Mouse (Mus musculus) midbrain, postnatal 0 days (tissue): ENCODE data around the gene Gm3424. TPM values are rescaled to one million over a fixed set of nuclear protein-coding genes. Genes with fewer than 3 reads are reported as not detected.
A peak's percentile ranks its signal among the peaks of the same experiment; 100 is the strongest.
"Not testable (repeated sequence)": the region's sequence is repeated elsewhere in the genome, so short reads cannot be mapped to it uniquely, and the experiment has no call there.

Experiments
- ATAC-seq: fragments of 200-750 bp; cut with Nextera tagmentation; 2 replicates; pipeline ENCODE4 v1.8.0; 2017; ENCODE audit warnings: moderate number of reproducible peaks, mild to moderate bottlenecking, moderate TSS enrichment, moderate library complexity; ENCODE audit not compliant: low FRiP score
- DNase-seq: peaks from one replicate; pipeline ENCODE4 v3.0.0-alpha.2; 2015; ENCODE audit warnings: low spot score
- H3K27ac ChIP-seq: fragments of 300-500 bp; sonication (generic); 2 replicates; pipeline ENCODE4 v1.5.1; 2014; ENCODE audit warnings: low read depth, mild to moderate bottlenecking, low read length, mixed read lengths
- H3K27me3 ChIP-seq: fragments of 300-500 bp; sonication (generic); 2 replicates; pipeline ENCODE4 v1.6.1; 2014; ENCODE audit warnings: low read length, control low read depth, mixed read lengths; ENCODE audit not compliant: insufficient read depth
- H3K36me3 ChIP-seq: fragments of 300-500 bp; sonication (generic); 2 replicates; pipeline ENCODE4 v1.6.1; 2014; ENCODE audit warnings: low read length, control low read depth, mixed read lengths; ENCODE audit not compliant: insufficient read depth
- H3K4me1 ChIP-seq: fragments of 300-500 bp; sonication (generic); 2 replicates; pipeline ENCODE4 v1.6.1; 2014; ENCODE audit warnings: mild to moderate bottlenecking, control low read depth, antibody characterized with exemption, low read length, mixed read lengths; ENCODE audit not compliant: insufficient read depth
- H3K4me2 ChIP-seq: fragments of 300-500 bp; sonication (generic); 2 replicates; pipeline ENCODE4 v1.6.1; 2014; ENCODE audit warnings: low read depth, mild to moderate bottlenecking, low read length, mixed read lengths; ENCODE audit not compliant: poor library complexity, severe bottlenecking
- H3K4me3 ChIP-seq: fragments of 300-500 bp; sonication (generic); 2 replicates; pipeline ENCODE4 v1.5.1; 2014; ENCODE audit warnings: low read depth, mild to moderate bottlenecking, low read length, moderate library complexity
- H3K9ac ChIP-seq: fragments of 300-500 bp; sonication (generic); replicated peaks from 2 replicates; pipeline ENCODE4 v1.6.1; 2014; ENCODE audit warnings: mild to moderate bottlenecking, low read length, moderate library complexity, mixed read lengths; ENCODE audit not compliant: poor library complexity, severe bottlenecking
- H3K9me3 ChIP-seq: fragments of 300-500 bp; sonication (generic); 2 replicates; pipeline ENCODE4 v1.6.1; 2016; ENCODE audit warnings: low read length, control low read depth
- CTCF ChIP-seq: IDR thresholded peaks from 2 replicates; pipeline ENCODE4 v1.5.1; 2016; ENCODE audit warnings: antibody characterized with exemption, mild to moderate bottlenecking
- WGBS: fragments of 180-500 bp; shearing (Covaris S2); extraction: QIAGEN DNeasy Blood & Tissue Kit; methylation state at CpG from one replicate; pipeline ENCODE4 v1.1.7; 2014; 5-methylcytosine and 5-hydroxymethylcytosine counted together
- polyA plus RNA-seq: library from polyadenylated mRNA; unstranded; fragments of >200 nt; fragmentation: Nextera tagmentation; extraction: Ambion mirVana; gene quantifications from 2 replicates; pipeline ENCODE4 v1.2.1, GENCODE M21; 2015
- total RNA-seq: library from RNA; depleted of rRNA; stranded (reverse); fragments of >200 nt; gene quantifications from 2 replicates; pipeline ENCODE4 v1.2.3, GENCODE M21; 2014; rRNA removed

Gm3424 gene
- total RNA-seq (not detected in 2 replicates), polyA plus RNA-seq (not detected in 2 replicates)

DNA sequence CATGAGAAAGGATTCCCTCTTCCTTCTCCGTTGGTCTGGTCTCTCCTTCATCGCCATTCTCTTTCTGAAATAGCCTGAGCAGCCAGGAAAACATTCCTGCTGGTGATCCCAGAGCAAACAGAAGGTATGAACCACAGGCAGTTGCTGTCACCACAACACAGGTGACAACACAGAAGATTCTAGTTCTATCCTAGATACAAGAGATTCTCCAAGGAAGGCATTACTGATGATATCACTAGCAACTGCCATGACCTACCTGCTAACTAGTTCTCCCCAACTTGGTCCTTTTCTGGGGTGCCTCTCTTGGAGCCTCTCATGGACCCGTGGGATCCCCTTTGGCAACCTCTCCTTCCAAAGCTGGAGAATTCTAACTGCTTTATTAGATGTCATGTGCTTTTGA, at the start of gene Gm3424:
Gm3424 (minus strand) TSS at position 101 of the 400 bp plus-strand sequence.
- not testable (repeated sequence) for H3K4me2 ChIP-seq, H3K9ac ChIP-seq, H3K9me3 ChIP-seq, H3K27me3 ChIP-seq, H3K4me3 ChIP-seq, DNase-seq, H3K36me3 ChIP-seq, H3K27ac ChIP-seq, ATAC-seq, H3K4me1 ChIP-seq
- WGBS = no CpG with 5 or more reads among the region's 3 CpGs

GRCm38 (mm10) chr14:5879791-5880190, 49.7 kb upstream of the Gm3424 start:
- not testable (repeated sequence) for ATAC-seq, H3K36me3 ChIP-seq, H3K27ac ChIP-seq, H3K9me3 ChIP-seq, DNase-seq, H3K4me1 ChIP-seq, H3K27me3 ChIP-seq
- H3K4me3 ChIP-seq = peak overlapping the region; percentile 45
- 2% methylated on average over 18 of the region's 28 CpGs for WGBS
- H3K9ac ChIP-seq = peak overlapping the region; percentile 57
- H3K4me2 ChIP-seq = peak overlapping the region; percentile 64

DNA sequence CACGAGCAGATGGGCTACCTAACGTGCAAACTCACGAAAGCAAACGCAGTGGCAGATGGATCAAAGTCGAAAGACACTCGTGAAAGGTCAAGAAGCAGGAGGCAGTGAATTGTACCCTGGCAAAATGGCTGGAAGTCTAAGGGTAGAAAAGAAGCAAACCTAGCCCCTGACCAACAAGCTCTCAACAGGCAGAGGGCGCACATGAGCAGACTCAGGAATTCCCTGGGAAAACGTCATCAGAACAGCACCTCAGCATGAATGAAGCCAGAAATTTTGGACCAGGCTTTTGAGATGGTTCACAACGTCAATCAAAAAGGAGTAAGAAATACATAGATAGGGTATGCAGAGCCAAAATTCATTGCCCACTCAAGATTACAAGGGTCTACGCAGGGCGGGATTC, 49.0 kb upstream of the Gm3424 start:
- not testable (repeated sequence) for H3K36me3 ChIP-seq, H3K4me2 ChIP-seq, H3K4me1 ChIP-seq, H3K9me3 ChIP-seq, H3K9ac ChIP-seq, H3K27me3 ChIP-seq, H3K4me3 ChIP-seq, H3K27ac ChIP-seq, ATAC-seq
- DNase-seq = peak; percentile 85
- peak; percentile 73 for TF ChIP-seq CTCF
- WGBS = 7% methylated on average over 4 of the region's 11 CpGs

DNA sequence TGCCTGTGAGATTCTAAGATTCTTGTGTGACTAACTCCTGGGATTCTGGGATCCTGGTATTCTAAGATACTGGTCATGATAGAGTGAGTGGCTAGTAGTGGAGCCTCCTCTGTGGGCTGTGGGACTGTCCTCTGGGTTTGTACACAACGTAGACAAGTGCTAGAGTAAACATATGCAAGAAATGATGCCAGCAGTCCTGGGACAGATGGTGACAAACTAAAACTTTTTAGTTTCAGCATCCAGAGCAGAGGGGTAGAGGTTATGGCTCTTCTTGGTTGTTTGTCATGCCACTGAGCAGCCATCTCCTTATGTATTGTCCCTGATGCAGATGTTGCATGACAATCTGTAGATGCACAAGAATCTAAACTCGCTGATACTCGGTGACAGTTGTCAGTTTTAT, 25.8 kb upstream of the Gm3424 start:
- H3K4me2 ChIP-seq, DNase-seq, H3K4me3 ChIP-seq, H3K36me3 ChIP-seq, H3K9me3 ChIP-seq, H3K27ac ChIP-seq, ATAC-seq, H3K27me3 ChIP-seq, H3K9ac ChIP-seq, H3K4me1 ChIP-seq: not testable (repeated sequence)
- 94% methylated on average over 3 of the region's 3 CpGs for WGBS

DNA sequence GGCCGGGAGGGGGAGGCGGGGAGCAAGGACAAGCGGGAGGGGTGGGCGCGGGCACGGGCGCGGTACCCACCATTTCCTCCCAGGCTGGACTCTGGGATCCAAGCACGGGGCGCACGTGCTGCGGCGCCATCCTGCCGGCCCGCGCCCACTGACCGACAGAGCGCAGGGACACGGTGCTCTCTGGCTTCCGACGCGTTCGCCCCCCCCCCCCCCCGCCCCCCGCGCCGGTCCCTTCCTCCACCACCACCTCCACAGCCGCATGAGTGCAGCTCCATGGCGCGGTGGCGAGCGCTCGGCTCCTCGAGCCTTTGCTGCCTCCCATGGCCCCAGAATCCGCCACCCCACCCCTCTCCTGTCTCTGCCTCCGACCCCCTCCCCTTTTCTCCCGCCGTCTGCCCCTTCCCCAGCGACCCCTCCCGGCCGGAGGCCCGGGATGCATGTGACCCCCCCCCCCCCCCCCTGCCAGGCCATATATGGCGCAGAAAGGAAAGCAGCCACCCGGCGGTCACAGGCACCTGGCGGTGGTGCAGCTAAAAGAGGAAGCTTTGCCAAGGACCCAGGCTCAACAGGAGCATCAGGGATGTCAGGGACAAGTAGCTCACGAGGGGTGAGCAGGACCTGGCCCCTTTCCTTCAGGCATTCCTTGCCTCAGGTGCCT, 17.3 kb downstream of the Gm3424 start:
- peak; percentile 84; the same call in 1 of the 2 replicates for ATAC-seq

GRCm38 (mm10) chr14:5807882-5808281, 22.2 kb downstream of the Gm3424 start, which contains the start of gene Gm3383:
Gene Gm3383 (minus strand): TSS chr14:5807982.
- not testable (repeated sequence) for H3K9me3 ChIP-seq, H3K9ac ChIP-seq, DNase-seq, ATAC-seq, H3K27me3 ChIP-seq, H3K4me2 ChIP-seq, H3K4me3 ChIP-seq, H3K36me3 ChIP-seq, H3K4me1 ChIP-seq, H3K27ac ChIP-seq
- WGBS = no CpG with 5 or more reads among the region's 3 CpGs

More for the DNA sequence above, 17.3 kb downstream of the Gm3424 start:
- H3K27ac ChIP-seq, H3K27me3 ChIP-seq, H3K36me3 ChIP-seq, H3K4me3 ChIP-seq, H3K9me3 ChIP-seq, H3K9ac ChIP-seq, DNase-seq, H3K4me1 ChIP-seq, H3K4me2 ChIP-seq: not testable (repeated sequence)
- no CpG with 5 or more reads among the region's 47 CpGs for WGBS

Other genes with a start within 250 kb of the Gm3424 start
- not detected in 2 replicates for gene Gm8265, start 197.3 kb downstream of the Gm3424 start, total RNA-seq
- not detected in 2 replicates for gene Gm8265, start 197.3 kb downstream of the Gm3424 start, polyA plus RNA-seq
- not detected in 2 replicates for gene Gm9603, start 142.9 kb downstream of the Gm3424 start, total RNA-seq
- not detected in 2 replicates for gene Gm9603, start 142.9 kb downstream of the Gm3424 start, polyA plus RNA-seq
- gene Gm3373, start 88.8 kb downstream of the Gm3424 start, total RNA-seq = 3.1 TPM in 1 of 2 replicates, not detected in the other
- 0.64 and 1.5 TPM in 2 replicates for gene Gm3373, start 88.8 kb downstream of the Gm3424 start, polyA plus RNA-seq
- 2.7 and 3.2 TPM in 2 replicates for gene Gm3383, start 22.3 kb downstream of the Gm3424 start, total RNA-seq
- gene Gm3383, start 22.3 kb downstream of the Gm3424 start, polyA plus RNA-seq = 5.2 and 5.9 TPM in 2 replicates
- 0.49 and 1.2 TPM in 2 replicates for gene Gm8237, start 50.1 kb upstream of the Gm3424 start, total RNA-seq
- 1.4 and 1.6 TPM in 2 replicates for gene Gm8237, start 50.1 kb upstream of the Gm3424 start, polyA plus RNA-seq
- 2.6 and 3.6 TPM in 2 replicates for gene Gm3248, start 131.4 kb upstream of the Gm3424 start, total RNA-seq
- 3.4 and 4.4 TPM in 2 replicates for gene Gm3248, start 131.4 kb upstream of the Gm3424 start, polyA plus RNA-seq
- not detected in 2 replicates for gene Gm3453, start 148.8 kb upstream of the Gm3424 start, total RNA-seq
- gene Gm3453, start 148.8 kb upstream of the Gm3424 start, polyA plus RNA-seq = not detected in 2 replicates
- gene Gm6337, start 227.9 kb upstream of the Gm3424 start, total RNA-seq = not detected in 2 replicates
- gene Gm6337, start 227.9 kb upstream of the Gm3424 start, polyA plus RNA-seq = not detected in 2 replicates